Mouse (Mus musculus): ENCODE measurements around the gene Sod3. TPM values are rescaled to one million over a fixed set of nuclear protein-coding genes. Genes with fewer than 3 reads are reported as not detected.
A peak's percentile ranks its signal among the peaks of the same experiment; 100 is the strongest.

The Sod3 gene
- polyA plus RNA-seq, 1 experiment: 11.7 TPM

- Histone ChIP-seq H3K4me1 (ENCODE audit: control insufficient read depth, insufficient read depth, low read length) (no peaks in the 10 kb centered on the region), H3K4me3 (replicated peaks; ENCODE audit: insufficient read depth, low read depth, low read length) (no peak overlapping the region), H3K27ac (ENCODE audit: insufficient read depth, low read length) (no peak overlapping the region), H3K27me3 (ENCODE audit: control insufficient read depth, insufficient read depth, low read length) (no peaks in the 10 kb centered on the region)
- DNase-seq: no peak
- no peak for TF ChIP-seq CTCF (IDR thresholded peaks at IDR 0.05; ENCODE audit: borderline replicate concordance, insufficient read depth, low read depth, low read length)
- no peak for TF ChIP-seq POLR2A (IDR thresholded peaks at IDR 0.05; ENCODE audit: borderline replicate concordance, insufficient read depth, low read length)
- WGBS: 89% methylated on average over 5 of the region's 5 CpGs
Measured at GRCm38 (mm10) chr5:52383748-52384147, 20.2 kb downstream of the Sod3 start.

DNA sequence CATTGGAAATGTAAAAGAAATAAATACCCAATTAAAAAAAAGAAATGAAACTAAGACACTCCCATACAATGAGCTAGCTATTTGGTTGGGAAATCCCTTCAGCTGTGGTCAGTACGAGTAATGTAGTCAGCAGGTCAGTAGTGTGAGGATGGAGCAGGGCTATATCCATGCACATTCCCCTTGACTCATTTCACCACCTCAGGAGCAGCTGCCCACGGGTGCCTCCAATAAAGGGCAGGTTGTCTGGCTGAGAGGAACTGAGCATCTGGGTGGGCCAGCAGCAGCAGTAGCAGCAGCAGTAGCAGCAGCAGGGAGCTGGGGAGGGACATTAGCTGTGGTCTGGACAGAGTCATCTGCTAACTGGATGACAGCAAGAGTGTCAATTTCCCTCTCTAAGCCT, 22.4 kb downstream of the Sod3 start:
- 66% methylated on average over 2 of the region's 2 CpGs for WGBS
- DNase-seq: no peak

DNA sequence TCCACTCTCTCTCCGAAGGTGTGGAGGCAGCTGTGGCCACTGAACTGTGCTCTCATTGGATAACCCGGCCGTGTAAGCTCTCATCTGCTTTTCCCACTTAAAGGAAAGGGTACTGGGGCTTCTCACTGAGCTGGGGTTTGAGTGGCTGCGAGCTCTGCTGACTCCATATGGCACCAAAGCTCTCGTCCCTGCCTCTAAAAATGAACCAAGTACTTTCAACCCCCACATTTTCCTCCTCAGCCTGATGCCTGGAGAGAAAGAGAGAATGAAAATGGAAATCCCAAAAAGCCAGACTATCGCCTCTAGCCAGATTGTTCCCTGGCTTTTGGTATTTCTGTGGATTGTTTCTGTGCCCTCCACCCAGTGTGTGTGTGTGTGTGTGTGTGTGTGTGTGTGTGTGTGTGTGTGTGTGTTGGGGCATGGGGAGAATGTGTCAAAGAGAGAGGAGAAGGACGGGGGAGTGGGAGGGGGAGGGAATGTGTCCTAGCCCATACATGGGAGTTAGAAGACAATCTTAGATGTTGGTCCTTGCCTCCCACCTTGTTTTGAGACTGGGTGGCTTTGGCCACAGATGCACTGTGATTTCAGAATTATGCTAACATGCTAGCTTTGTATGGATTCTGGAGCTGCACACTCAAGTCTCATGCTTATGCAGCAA, 24.6 kb downstream of the Sod3 start:
- TF ChIP-seq POLR2A (IDR thresholded peaks at IDR 0.05; ENCODE audit: borderline replicate concordance, insufficient read depth, low read length): no peak
- TF ChIP-seq CTCF (IDR thresholded peaks at IDR 0.05; ENCODE audit: borderline replicate concordance, insufficient read depth, low read depth, low read length): no peak
- DNase-seq: no peak
- WGBS: 54% methylated on average over 7 of the region's 7 CpGs
- Histone ChIP-seq H3K4me3 (replicated peaks; ENCODE audit: insufficient read depth, low read depth, low read length) (no peak overlapping the region), H3K27me3 (ENCODE audit: control insufficient read depth, insufficient read depth, low read length) (no peaks in the 10 kb centered on the region), H3K27ac (ENCODE audit: insufficient read depth, low read length) (no peak overlapping the region), H3K4me1 (ENCODE audit: control insufficient read depth, insufficient read depth, low read length) (no peaks in the 10 kb centered on the region)

More for the DNA sequence above, 22.4 kb downstream of the Sod3 start:
- Histone ChIP-seq H3K4me3 (replicated peaks; ENCODE audit: insufficient read depth, low read depth, low read length) (no peak overlapping the region), H3K4me1 (ENCODE audit: control insufficient read depth, insufficient read depth, low read length) (no peaks in the 10 kb centered on the region), H3K27ac (ENCODE audit: insufficient read depth, low read length) (no peak overlapping the region), H3K27me3 (ENCODE audit: control insufficient read depth, insufficient read depth, low read length) (no peaks in the 10 kb centered on the region)
- TF ChIP-seq CTCF (IDR thresholded peaks at IDR 0.05; ENCODE audit: borderline replicate concordance, insufficient read depth, low read depth, low read length) (no peak), POLR2A (IDR thresholded peaks at IDR 0.05; ENCODE audit: borderline replicate concordance, insufficient read depth, low read length) (no peak)

- 86% methylated on average over 6 of the region's 6 CpGs for WGBS
- no peak for DNase-seq
- H3K27me3 ChIP-seq (ENCODE audit: control insufficient read depth, insufficient read depth, low read length): no peaks in the 10 kb centered on the region
- H3K4me1 ChIP-seq (ENCODE audit: control insufficient read depth, insufficient read depth, low read length): no peaks in the 10 kb centered on the region
- H3K4me3 ChIP-seq (replicated peaks; ENCODE audit: insufficient read depth, low read depth, low read length): no peak overlapping the region
- no peak overlapping the region for H3K27ac ChIP-seq (ENCODE audit: insufficient read depth, low read length)
- TF ChIP-seq CTCF (IDR thresholded peaks at IDR 0.05; ENCODE audit: borderline replicate concordance, insufficient read depth, low read depth, low read length) (no peak), POLR2A (IDR thresholded peaks at IDR 0.05; ENCODE audit: borderline replicate concordance, insufficient read depth, low read length) (no peak)
Measured at GRCm38 (mm10) chr5:52390381-52390780, 26.8 kb downstream of the Sod3 start.

GRCm38 (mm10) chr5:52391471-52391870, 27.9 kb downstream of the Sod3 start:
- no peaks in the 10 kb centered on the region for H3K4me1 ChIP-seq (ENCODE audit: control insufficient read depth, insufficient read depth, low read length)
- H3K27me3 ChIP-seq (ENCODE audit: control insufficient read depth, insufficient read depth, low read length): no peaks in the 10 kb centered on the region
- no peak overlapping the region for H3K4me3 ChIP-seq (replicated peaks; ENCODE audit: insufficient read depth, low read depth, low read length)
- TF ChIP-seq POLR2A (IDR thresholded peaks at IDR 0.05; ENCODE audit: borderline replicate concordance, insufficient read depth, low read length) (no peak), CTCF (IDR thresholded peaks at IDR 0.05; ENCODE audit: borderline replicate concordance, insufficient read depth, low read depth, low read length) (no peak)
- WGBS: 87% methylated on average over 16 of the region's 16 CpGs
- no peak overlapping the region for H3K27ac ChIP-seq (ENCODE audit: insufficient read depth, low read length)
- DNase-seq: no peak

- no peak overlapping the region for H3K4me3 ChIP-seq (replicated peaks; ENCODE audit: insufficient read depth, low read depth, low read length)
- H3K27me3 ChIP-seq (ENCODE audit: control insufficient read depth, insufficient read depth, low read length): no peaks in the 10 kb centered on the region
- no peak overlapping the region for H3K27ac ChIP-seq (ENCODE audit: insufficient read depth, low read length)
- no peak for DNase-seq
- TF ChIP-seq POLR2A (IDR thresholded peaks at IDR 0.05; ENCODE audit: borderline replicate concordance, insufficient read depth, low read length): no peak
- no peaks in the 10 kb centered on the region for H3K4me1 ChIP-seq (ENCODE audit: control insufficient read depth, insufficient read depth, low read length)
- WGBS: 89% methylated on average over 4 of the region's 4 CpGs
Measured at GRCm38 (mm10) chr5:52393756-52394155, 30.2 kb downstream of the Sod3 start.

- TF ChIP-seq POLR2A (IDR thresholded peaks at IDR 0.05; ENCODE audit: borderline replicate concordance, insufficient read depth, low read length) (no peak), CTCF (IDR thresholded peaks at IDR 0.05; ENCODE audit: borderline replicate concordance, insufficient read depth, low read depth, low read length) (no peak)
- no peak for DNase-seq
- peaks cover 4% of the 10 kb centered on the region for H3K4me1 ChIP-seq (ENCODE audit: control insufficient read depth, insufficient read depth, low read length)
- 94% methylated on average over 8 of the region's 8 CpGs for WGBS
- H3K4me3 ChIP-seq (replicated peaks; ENCODE audit: insufficient read depth, low read depth, low read length): no peak overlapping the region
- no peak overlapping the region for H3K27ac ChIP-seq (ENCODE audit: insufficient read depth, low read length)
- no peaks in the 10 kb centered on the region for H3K27me3 ChIP-seq (ENCODE audit: control insufficient read depth, insufficient read depth, low read length)
Measured at GRCm38 (mm10) chr5:52404373-52404772, 40.8 kb downstream of the Sod3 start.

DNA sequence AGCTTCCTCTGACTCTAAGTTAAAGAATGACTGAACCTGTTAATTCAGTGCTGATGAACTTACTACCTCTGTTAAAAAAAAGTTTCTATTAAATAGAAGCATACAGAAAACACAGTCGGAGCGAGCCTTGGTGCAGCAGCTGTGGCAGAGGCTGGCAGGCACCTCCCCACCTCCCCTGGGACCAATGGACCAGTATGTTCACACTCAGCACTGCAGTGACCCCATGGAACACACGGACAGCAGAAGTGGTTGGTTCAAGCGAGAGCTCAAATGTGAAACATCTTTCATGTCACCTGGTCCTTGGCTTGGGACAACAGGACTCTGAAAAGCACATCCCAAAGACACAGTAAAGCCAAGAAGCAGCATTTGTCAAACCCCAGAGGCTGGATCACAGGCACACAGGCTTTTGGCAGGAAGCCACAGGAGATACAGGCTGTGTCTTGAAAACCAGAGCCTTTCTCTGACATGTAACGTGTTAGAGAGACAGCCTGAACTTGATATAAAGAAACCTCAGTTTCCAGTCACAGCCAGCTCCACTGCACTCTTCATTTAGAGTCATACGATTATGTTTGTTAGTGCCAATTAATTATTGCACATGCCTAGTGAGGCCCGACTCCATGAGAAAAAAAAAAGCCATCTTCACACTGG, 45.2 kb downstream of the Sod3 start:
- DNase-seq: peak; percentile 30 to 55
- TF ChIP-seq CTCF (IDR thresholded peaks at IDR 0.05; ENCODE audit: borderline replicate concordance, insufficient read depth, low read depth, low read length): no peak
- no peak for TF ChIP-seq POLR2A (IDR thresholded peaks at IDR 0.05; ENCODE audit: borderline replicate concordance, insufficient read depth, low read length)
- no peak overlapping the region for H3K4me3 ChIP-seq (replicated peaks; ENCODE audit: insufficient read depth, low read depth, low read length)
- H3K4me1 ChIP-seq (ENCODE audit: control insufficient read depth, insufficient read depth, low read length): peaks cover 6% of the 10 kb centered on the region
- no peak overlapping the region for H3K27ac ChIP-seq (ENCODE audit: insufficient read depth, low read length)
- 30% methylated on average over 7 of the region's 7 CpGs for WGBS
- no peaks in the 10 kb centered on the region for H3K27me3 ChIP-seq (ENCODE audit: control insufficient read depth, insufficient read depth, low read length)

Data from cerebellum, adult 2 months (tissue).